Mouse (Mus musculus) testis, adult 2 months (tissue): ENCODE results near the gene Nphp1.

ENCODE experiments used
- CTCF ChIP-seq: fragments of 200-500 bp; IDR thresholded peaks from 2 replicates; pipeline ENCODE4 v1.5.1; 2012; ENCODE audit warnings: low read depth, mild to moderate bottlenecking, inconsistent platforms, low read length, moderate library complexity; ENCODE audit not compliant: control insufficient read depth, insufficient read depth, insufficient replicate concordance
- POLR2A ChIP-seq: fragments of 200-500 bp; IDR thresholded peaks from 2 replicates; pipeline ENCODE4 v1.6.1; 2012; ENCODE audit warnings: low read depth, mild to moderate bottlenecking, inconsistent platforms, low read length, moderate library complexity; ENCODE audit not compliant: control insufficient read depth

DNA sequence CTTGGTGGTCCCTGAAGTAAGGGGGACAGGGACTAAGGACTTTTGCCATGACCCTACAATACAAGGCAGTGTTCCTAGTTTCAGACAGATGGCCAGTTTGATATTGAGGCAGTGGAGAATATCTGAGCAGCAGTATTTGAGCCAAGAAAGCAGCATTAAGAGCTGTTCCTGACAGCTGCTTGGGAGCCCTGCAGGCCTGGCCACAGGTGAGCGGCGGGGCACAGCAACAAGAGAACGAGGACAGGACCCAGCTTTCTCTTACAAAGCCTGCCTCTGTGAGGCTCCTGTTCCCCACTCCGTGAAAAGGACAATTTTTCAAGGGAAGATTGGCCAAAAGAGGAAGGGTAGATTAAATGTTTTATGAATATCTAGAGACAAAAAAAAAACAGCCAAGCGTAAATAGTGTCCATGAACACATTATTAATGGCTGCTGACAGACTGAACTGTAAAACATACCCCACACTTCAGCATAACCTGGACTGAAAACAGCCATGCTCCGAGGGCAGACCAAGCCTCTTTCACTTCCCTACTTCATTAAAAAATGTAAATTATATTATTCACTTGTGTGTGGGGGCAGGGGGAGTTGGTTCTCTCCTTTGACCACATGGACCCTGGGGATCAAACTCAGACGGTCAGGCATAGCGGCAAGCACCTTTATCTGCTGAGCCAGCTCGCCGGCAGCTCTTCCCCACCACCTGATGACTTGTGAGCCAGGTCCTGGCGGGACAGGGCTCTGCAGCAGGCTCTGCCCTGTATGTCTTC lies 36.7 kb downstream of the Nphp1 start:
- TF ChIP-seq CTCF (no peak), POLR2A (no peak)
